Comparison of ENCODE assay signal across 14 mouse cellular contexts in genomic region chr10:83729076-83729475, GRCm38 (mm10). TPM values are rescaled to one million over a fixed set of nuclear protein-coding genes. Genes with fewer than 3 reads are reported as not detected.
DNase-seq lines count a peak whose midpoint lies in the region; ATAC-seq and TF ChIP-seq lines count a peak whose summit lies in the region.
"Had no signal": no experiment of that assay in that cellular context is flagged by ENCODE, and none has a peak within 500 bp of the region (broad histone marks: within the 10 kb centered on the region; RNA-seq: fewer than 3 reads in every experiment).

No protein-coding gene starts in this region.

- no peak overlapping the region for H3K4me2 ChIP-seq in forebrain, embryonic 16.5 days (ENCODE audit: low read length)
- no peak overlapping the region for H3K4me2 ChIP-seq in forebrain, postnatal 0 days (ENCODE audit: low read depth)
- H3K4me2 ChIP-seq in kidney, embryonic 16.5 days (replicated peaks; ENCODE audit: low read depth, low read length) = no peak overlapping the region
- no peak overlapping the region for H3K4me2 ChIP-seq in kidney, embryonic 14.5 days (replicated peaks; ENCODE audit: low read depth, low read length)
- no peak overlapping the region for H3K4me2 ChIP-seq in neural tube, embryonic 15.5 days
- H3K4me2 ChIP-seq: embryonic facial prominence, embryonic 15.5 days; heart, embryonic 15.5 days; lung, embryonic 14.5 days had no signal

- no peak overlapping the region for H3K9ac ChIP-seq in forebrain, embryonic 16.5 days (replicated peaks; ENCODE audit: low read depth, low read length)
- no peak overlapping the region for H3K9ac ChIP-seq in forebrain, postnatal 0 days
- H3K9ac ChIP-seq in kidney, embryonic 16.5 days (replicated peaks; ENCODE audit: low read length) = no peak overlapping the region
- no peak overlapping the region for H3K9ac ChIP-seq in kidney, embryonic 14.5 days (ENCODE audit: low read depth, low read length)
- no peak overlapping the region for H3K9ac ChIP-seq in ES-Bruce4 (ENCODE audit: low read depth, poor library complexity, severe bottlenecking)
- no peak overlapping the region for H3K9ac ChIP-seq in neural tube, embryonic 15.5 days (replicated peaks)
- H3K9ac ChIP-seq: embryonic facial prominence, embryonic 15.5 days; heart, embryonic 15.5 days; liver, embryonic 14.5 days; lung, embryonic 14.5 days had no signal

- H3K4me1 ChIP-seq in forebrain, embryonic 16.5 days (replicated peaks; ENCODE audit: control insufficient read depth, insufficient read depth, low read length) = 0 out of 2 replicates have a peak, but pooled peaks cover 2% of the 10 kb centered on the region
- H3K4me1 ChIP-seq in forebrain, postnatal 0 days (ENCODE audit: insufficient read depth) = no peaks in the 10 kb centered on the region
- 0 out of 2 replicates have a peak, but pooled peaks cover 12% of the 10 kb centered on the region for H3K4me1 ChIP-seq in kidney, embryonic 16.5 days (ENCODE audit: insufficient read depth, low read length)
- H3K4me1 ChIP-seq in kidney, embryonic 14.5 days (ENCODE audit: control insufficient read depth, insufficient read depth, low read length) = 0 out of 2 replicates have a peak, but pooled peaks cover 3% of the 10 kb centered on the region
- peaks cover 7% of the 10 kb centered on the region for H3K4me1 ChIP-seq in ES-Bruce4 (ENCODE audit: control insufficient read depth, insufficient read depth, low read length)
- peaks cover 4% of the 10 kb centered on the region for H3K4me1 ChIP-seq in neural tube, embryonic 15.5 days
- H3K4me1 ChIP-seq: heart, embryonic 15.5 days had no signal

- no peak for TF ChIP-seq CTCF in forebrain, postnatal 0 days (IDR thresholded peaks at IDR 0.05; ENCODE audit: low read depth)
- no peak for TF ChIP-seq CTCF in ES-Bruce4 (IDR thresholded peaks at IDR 0.05; ENCODE audit: low read depth, low read length)

- no peaks in the 10 kb centered on the region for H3K27me3 ChIP-seq in forebrain, embryonic 16.5 days (replicated peaks; ENCODE audit: control insufficient read depth, insufficient read depth, low read length)
- H3K27me3 ChIP-seq in forebrain, postnatal 0 days (ENCODE audit: insufficient read depth, low read length) = no peaks in the 10 kb centered on the region
- no peaks in the 10 kb centered on the region for H3K27me3 ChIP-seq in kidney, embryonic 16.5 days (ENCODE audit: insufficient read depth, low read length)
- H3K27me3 ChIP-seq in kidney, embryonic 14.5 days (ENCODE audit: control insufficient read depth, insufficient read depth, low read length) = no peaks in the 10 kb centered on the region
- no peaks in the 10 kb centered on the region for H3K27me3 ChIP-seq in ES-Bruce4 (ENCODE audit: control insufficient read depth, insufficient read depth, low read length, poor library complexity, severe bottlenecking)
- no peaks in the 10 kb centered on the region for H3K27me3 ChIP-seq in neural tube, embryonic 15.5 days (replicated peaks)
- H3K27me3 ChIP-seq: CH12.LX; embryonic facial prominence, embryonic 15.5 days; heart, embryonic 15.5 days had no signal

- H3K9me3 ChIP-seq in forebrain, embryonic 16.5 days (ENCODE audit: control insufficient read depth, low read length) = no peaks in the 10 kb centered on the region
- H3K9me3 ChIP-seq in forebrain, postnatal 0 days (ENCODE audit: low read length) = no peaks in the 10 kb centered on the region
- no peaks in the 10 kb centered on the region for H3K9me3 ChIP-seq in kidney, embryonic 16.5 days (ENCODE audit: low read length)
- H3K9me3 ChIP-seq in kidney, embryonic 14.5 days (ENCODE audit: control insufficient read depth, low read length) = peaks cover 4% of the 10 kb centered on the region; the same call in 1 of the 2 replicates
- H3K9me3 ChIP-seq in ES-Bruce4 (replicated peaks; ENCODE audit: control insufficient read depth, insufficient read depth, low read length, poor library complexity, severe bottlenecking) = no peaks in the 10 kb centered on the region
- H3K9me3 ChIP-seq in neural tube, embryonic 15.5 days (replicated peaks) = no peaks in the 10 kb centered on the region
- H3K9me3 ChIP-seq: embryonic facial prominence, embryonic 15.5 days; heart, embryonic 15.5 days had no signal

- H3K27ac ChIP-seq in forebrain, embryonic 16.5 days (ENCODE audit: low read length) = no peak overlapping the region
- H3K27ac ChIP-seq in forebrain, postnatal 0 days (ENCODE audit: low read depth, low read length) = no peak overlapping the region
- H3K27ac ChIP-seq in kidney, embryonic 16.5 days (ENCODE audit: low read length) = no peak overlapping the region
- no peak overlapping the region for H3K27ac ChIP-seq in kidney, embryonic 14.5 days (ENCODE audit: low read depth, low read length)
- no peak overlapping the region; the same call in 1 of the 2 replicates for H3K27ac ChIP-seq in ES-Bruce4 (ENCODE audit: insufficient read depth, low read length)
- H3K27ac ChIP-seq in neural tube, embryonic 15.5 days (replicated peaks) = no peak overlapping the region
- H3K27ac ChIP-seq: embryonic facial prominence, embryonic 15.5 days; gastrocnemius, adult 2 months; heart, embryonic 15.5 days; liver, embryonic 14.5 days had no signal

- H3K4me3 ChIP-seq in forebrain, embryonic 16.5 days (replicated peaks; ENCODE audit: low read length) = no peak overlapping the region
- no peak overlapping the region for H3K4me3 ChIP-seq in forebrain, postnatal 0 days (ENCODE audit: low read depth, low read length)
- H3K4me3 ChIP-seq in kidney, embryonic 16.5 days (ENCODE audit: low read length) = no peak overlapping the region
- no peak overlapping the region for H3K4me3 ChIP-seq in kidney, embryonic 14.5 days (ENCODE audit: low read length)
- H3K4me3 ChIP-seq in ES-Bruce4 (ENCODE audit: low read depth, low read length) = peak overlapping the region; percentile 45
- no peak overlapping the region for H3K4me3 ChIP-seq in neural tube, embryonic 15.5 days (replicated peaks)
- H3K4me3 ChIP-seq: embryonic facial prominence, embryonic 15.5 days; gastrocnemius, adult 2 months; heart, embryonic 15.5 days; myocyte had no signal

- no peak for DNase-seq in forebrain, postnatal 0 days
- no peak for DNase-seq in layer of hippocampus, adult 8-10 months (ENCODE audit: low spot score in 2 of 2)

- 84% methylated on average over 3 of the region's 3 CpGs for WGBS in forebrain, embryonic 16.5 days
- 82% methylated on average over 3 of the region's 3 CpGs for WGBS in forebrain, postnatal 0 days
- WGBS in kidney, embryonic 16.5 days = 76% methylated on average over 3 of the region's 3 CpGs
- WGBS in kidney, embryonic 14.5 days = 82% methylated on average over 3 of the region's 3 CpGs
- WGBS in neural tube, embryonic 15.5 days = 77% methylated on average over 3 of the region's 3 CpGs

- no peak for TF ChIP-seq POLR2A in ES-Bruce4 (IDR thresholded peaks at IDR 0.05; ENCODE audit: insufficient read depth, low read length)

- TF ChIP-seq EP300 in ES-Bruce4 (IDR thresholded peaks at IDR 0.05; ENCODE audit: insufficient read depth, low read depth, low read length) = no peak

- no peaks in the 10 kb centered on the region for H3K36me3 ChIP-seq in forebrain, embryonic 16.5 days (ENCODE audit: control insufficient read depth, insufficient read depth)
- H3K36me3 ChIP-seq in forebrain, postnatal 0 days (ENCODE audit: insufficient read depth) = no peaks in the 10 kb centered on the region
- no peaks in the 10 kb centered on the region for H3K36me3 ChIP-seq in kidney, embryonic 16.5 days (ENCODE audit: insufficient read depth, low read length)
- no peaks in the 10 kb centered on the region for H3K36me3 ChIP-seq in kidney, embryonic 14.5 days (ENCODE audit: control insufficient read depth, insufficient read depth, low read length)
- H3K36me3 ChIP-seq in ES-Bruce4 (ENCODE audit: control insufficient read depth, insufficient read depth, low read length, poor library complexity, severe bottlenecking) = no peaks in the 10 kb centered on the region
- no peaks in the 10 kb centered on the region for H3K36me3 ChIP-seq in neural tube, embryonic 15.5 days
- H3K36me3 ChIP-seq: embryonic facial prominence, embryonic 15.5 days; heart, embryonic 15.5 days had no signal

- ATAC-seq in forebrain, embryonic 16.5 days = peak; percentile 61
- no peak for ATAC-seq in forebrain, postnatal 0 days
- ATAC-seq in kidney, embryonic 16.5 days (ENCODE audit: low FRiP score, low TSS enrichment) = peak; percentile 53; the same call in 1 of the 2 replicates
- no peak for ATAC-seq in kidney, embryonic 14.5 days (ENCODE audit: low FRiP score, low TSS enrichment)
- 0 out of 2 replicates have a peak, but pooled peaks have one; percentile 35 for ATAC-seq in neural tube, embryonic 15.5 days (ENCODE audit: low FRiP score)

RNA-seq across cellular contexts. Expression of gene 1500009L16Rik, which starts 6.4 kb away (rescaled TPM):
- polyA plus RNA-seq in forebrain, embryonic 16.5 days (2015; fragmentation: Nextera tagmentation; extraction: Ambion mirVana) = 51.0 and 59.2 TPM in 2 replicates
- 44.4 and 47.1 TPM in 2 replicates for total RNA-seq in forebrain, postnatal 0 days (2014; rRNA removed)
- polyA plus RNA-seq in forebrain, postnatal 0 days (2015; fragmentation: Nextera tagmentation; extraction: Ambion mirVana) = 96.9 and 98.6 TPM in 2 replicates
- polyA plus RNA-seq in kidney, embryonic 16.5 days (2015; fragmentation: Nextera tagmentation; extraction: Ambion mirVana) = 39.8 and 43.5 TPM in 2 replicates
- 32.9 and 46.8 TPM in 2 replicates for polyA plus RNA-seq in kidney, embryonic 14.5 days (2014; fragmentation: Nextera tagmentation; extraction: Ambion mirVana)
- polyA plus RNA-seq in ES-Bruce4 (2011; ENCODE audit: insufficient read depth, insufficient read length, low read depth, missing spikeins) = 72.7 and 73.5 TPM in 2 replicates
- polyA plus RNA-seq in neural tube, embryonic 15.5 days (2015; fragmentation: Nextera tagmentation; extraction: Ambion mirVana) = 102 and 103 TPM in 2 replicates
- 10 to 100 TPM; 20.7 to 28.2 (median 21.5) TPM for total RNA-seq in layer of hippocampus, adult 8-10 months (2022)
- polyA plus RNA-seq: myocyte had no signal

Comparison
In these comparisons a context has a peak if more than half of its experiments do, and no peak if none do; other contexts are left out.
1. ATAC-seq: peak in forebrain, embryonic 16.5 days (single experiment), kidney, embryonic 16.5 days (single experiment) and neural tube, embryonic 15.5 days (single experiment); none in forebrain, postnatal 0 days (single experiment) and kidney, embryonic 14.5 days (single experiment).